Mouse (Mus musculus) C2C12 (cell line): Measurements from ENCODE around the gene Iqck. TPM values are rescaled to one million over a fixed set of nuclear protein-coding genes. Genes with fewer than 3 reads are reported as not detected.

Experiments
- H3K27me3 ChIP-seq: one replicate; pipeline ENCODE4 v1.6.1; 2011; ENCODE audit not compliant: control insufficient read depth, insufficient read depth, insufficient read length
- H3K36me3 ChIP-seq: one replicate; pipeline ENCODE4 v1.6.1; 2011; ENCODE audit not compliant: control insufficient read depth, insufficient read depth
- H3K4me3 ChIP-seq: one replicate; pipeline ENCODE4 v1.5.1; 2011; ENCODE audit warnings: mild to moderate bottlenecking, control low read depth; ENCODE audit not compliant: poor library complexity, insufficient read depth, severe bottlenecking
- H3K79me2 ChIP-seq: one replicate; pipeline ENCODE4 v1.6.1; 2011; ENCODE audit not compliant: control insufficient read depth, insufficient read depth
- H3K79me3 ChIP-seq: one replicate; pipeline ENCODE4 v1.6.1; 2011; ENCODE audit warnings: low read depth, control low read depth
- H3ac ChIP-seq: one replicate; pipeline ENCODE3; 2011; ENCODE audit warnings: low read depth; ENCODE audit not compliant: control insufficient read depth, insufficient read length
- CEBPB ChIP-seq: IDR thresholded peaks from one replicate; pipeline ENCODE4 v1.6.1; 2011; ENCODE audit warnings: low read depth, mild to moderate bottlenecking, control low read depth, moderate library complexity
- CTCF ChIP-seq: IDR thresholded peaks from one replicate; pipeline ENCODE4 v1.5.1; 2011; ENCODE audit not compliant: control insufficient read depth, insufficient read depth, insufficient read length
- FOSL1 ChIP-seq: IDR thresholded peaks from one replicate; pipeline ENCODE4 v1.8.0; 2011; ENCODE audit warnings: mild to moderate bottlenecking, low read length; ENCODE audit not compliant: poor library complexity, insufficient read depth, severe bottlenecking
- MAX ChIP-seq: IDR thresholded peaks from one replicate; pipeline ENCODE4 v1.6.1; 2011; ENCODE audit warnings: mild to moderate bottlenecking, control low read depth
- MYOD1 ChIP-seq: IDR thresholded peaks from one replicate; pipeline ENCODE4 v1.6.1; 2011; ENCODE audit warnings: low read depth; ENCODE audit not compliant: control insufficient read depth, insufficient read length
- MYOG ChIP-seq: IDR thresholded peaks from one replicate; pipeline ENCODE4 v1.6.1; 2011; ENCODE audit not compliant: control insufficient read depth, insufficient read length; ENCODE audit errors: extremely low read depth
- USF1 ChIP-seq: IDR thresholded peaks from one replicate; pipeline ENCODE4 v1.6.1; 2011; ENCODE audit warnings: low read depth, mild to moderate bottlenecking, control low read depth, moderate library complexity
- polyA plus RNA-seq: library from polyadenylated mRNA; unstranded; fragments of >200 nt; fragmentation: generic; extraction: Trizol; gene quantifications from one replicate; pipeline ENCODE4 v1.2.1, GENCODE M21; 2012; ENCODE audit warnings: missing spikeins

Gene Iqck
- polyA plus RNA-seq, 1 experiment, result 0.53 TPM

DNA sequence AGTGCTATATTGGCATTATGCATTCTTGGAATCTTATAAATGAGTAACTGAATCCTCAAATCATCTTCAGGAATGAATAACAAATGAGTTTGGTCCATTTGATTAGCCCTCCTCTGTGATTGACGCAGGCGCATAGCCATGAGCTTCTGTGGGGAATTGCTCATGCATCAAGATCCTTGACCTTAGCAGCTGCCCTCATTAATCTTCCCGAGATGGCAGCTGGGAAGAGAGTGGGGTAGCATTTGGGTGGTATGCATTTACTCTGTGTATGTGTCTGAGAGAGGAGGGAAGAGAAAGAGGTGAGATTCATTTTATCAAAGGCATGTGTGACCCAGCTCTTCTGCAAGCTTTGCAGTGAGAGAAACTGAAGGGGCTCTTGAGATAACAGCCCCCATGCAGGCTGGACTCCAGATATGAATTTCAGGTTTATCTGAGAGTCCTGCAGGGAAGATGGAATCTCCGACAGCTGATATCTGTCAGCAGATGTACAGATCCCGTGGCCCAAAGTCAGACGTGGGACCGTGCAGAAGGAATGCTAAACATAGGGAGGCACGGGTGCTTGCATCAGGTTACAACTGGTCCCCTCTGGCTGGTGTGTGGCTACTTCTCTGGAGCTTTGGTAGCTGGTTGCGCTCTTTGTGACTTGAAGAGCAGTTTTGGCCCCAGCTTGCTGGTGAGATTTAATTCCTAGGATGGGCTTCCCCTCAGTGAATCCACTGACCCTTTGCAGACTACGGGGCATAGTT is 63.9 kb downstream of the Iqck start:
- TF ChIP-seq MYOD1 (peak; percentile 86), USF1 (no peak)
- no peak overlapping the region for H3ac ChIP-seq
- no peak overlapping the region for H3K4me3 ChIP-seq

GRCm38 (mm10) chr7:118922441-118923202 is 67.1 kb downstream of the Iqck start:
- no peaks in the 10 kb centered on the region for H3K79me3 ChIP-seq
- H3K4me3 ChIP-seq, result no peak overlapping the region

More for the DNA sequence above, 63.9 kb downstream of the Iqck start:
- H3K79me3 ChIP-seq, result no peaks in the 10 kb centered on the region
- no peaks in the 10 kb centered on the region for H3K79me2 ChIP-seq
- H3K27me3 ChIP-seq, result no peaks in the 10 kb centered on the region
- no peaks in the 10 kb centered on the region for H3K36me3 ChIP-seq

DNA sequence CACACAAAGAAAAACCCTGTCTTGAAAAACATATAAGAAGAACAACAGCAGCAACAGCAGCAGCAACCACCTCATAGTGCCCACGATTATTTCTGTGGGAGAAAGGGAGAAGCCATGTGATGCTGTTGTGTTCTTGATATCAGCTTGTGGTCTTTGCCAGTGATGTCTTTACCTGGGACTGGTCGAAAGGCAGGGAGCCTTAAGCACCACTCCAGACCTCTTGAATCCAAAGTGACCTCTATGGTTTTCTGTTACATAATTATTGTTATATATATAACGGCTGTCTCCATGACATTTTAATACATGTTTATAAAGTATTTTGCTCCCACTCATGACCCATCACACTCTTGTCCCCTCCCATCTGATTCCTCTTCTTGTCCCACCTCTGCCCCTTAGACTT is 70.0 kb downstream of the Iqck start:
- Histone ChIP-seq H3K36me3 (no peaks in the 10 kb centered on the region), H3K79me2 (no peaks in the 10 kb centered on the region), H3K27me3 (no peaks in the 10 kb centered on the region), H3K4me3 (no peak overlapping the region), H3ac (no peak overlapping the region), H3K79me3 (no peaks in the 10 kb centered on the region)
- no peak for TF ChIP-seq MYOG
- no peak for TF ChIP-seq MAX
- no peak for TF ChIP-seq MYOD1
- no peak for TF ChIP-seq USF1

More at GRCm38 (mm10) chr7:118922441-118923202, 67.1 kb downstream of the Iqck start:
- Histone ChIP-seq H3K27me3 (no peaks in the 10 kb centered on the region), H3K36me3 (no peaks in the 10 kb centered on the region), H3K79me2 (no peaks in the 10 kb centered on the region), H3ac (no peak overlapping the region)
- TF ChIP-seq MYOD1 (no peak), FOSL1 (no peak), MAX (no peak), CEBPB (no peak), CTCF (no peak)

- H3K79me2 ChIP-seq, result no peaks in the 10 kb centered on the region
- no peak overlapping the region for H3ac ChIP-seq
- TF ChIP-seq MYOD1 (no peak), CTCF (no peak)
- H3K79me3 ChIP-seq, result no peaks in the 10 kb centered on the region
- H3K36me3 ChIP-seq, result no peaks in the 10 kb centered on the region
- H3K27me3 ChIP-seq, result no peaks in the 10 kb centered on the region
- no peak overlapping the region for H3K4me3 ChIP-seq
These were observed 71.1 kb downstream of the Iqck start for GRCm38 (mm10) chr7:118926516-118927260.

- Histone ChIP-seq H3ac (no peak overlapping the region), H3K79me2 (no peaks in the 10 kb centered on the region), H3K36me3 (no peaks in the 10 kb centered on the region), H3K79me3 (no peaks in the 10 kb centered on the region), H3K4me3 (no peak overlapping the region), H3K27me3 (no peaks in the 10 kb centered on the region)
- no peak for TF ChIP-seq CTCF
- no peak for TF ChIP-seq CEBPB
- TF ChIP-seq USF1, result no peak
- no peak for TF ChIP-seq MAX
- TF ChIP-seq MYOG, result no peak
These were observed 71.7 kb downstream of the Iqck start for GRCm38 (mm10) chr7:118927279-118927678.

- Histone ChIP-seq H3K27me3 (no peaks in the 10 kb centered on the region), H3K36me3 (no peaks in the 10 kb centered on the region), H3ac (no peak overlapping the region), H3K79me2 (no peaks in the 10 kb centered on the region), H3K79me3 (no peaks in the 10 kb centered on the region), H3K4me3 (no peak overlapping the region)
- TF ChIP-seq MYOG, result no peak
- TF ChIP-seq FOSL1, result no peak
- TF ChIP-seq CEBPB, result no peak
- TF ChIP-seq CTCF, result no peak
- TF ChIP-seq USF1, result no peak
- no peak for TF ChIP-seq MYOD1
- no peak for TF ChIP-seq MAX
These were observed 72.8 kb downstream of the Iqck start for GRCm38 (mm10) chr7:118928316-118928715.
